Mouse (Mus musculus) erythroid progenitor cell, adult 5-6 weeks (primary cell): ENCODE data around the gene Nhlrc4. TPM values are rescaled to one million over a fixed set of nuclear protein-coding genes. Genes with fewer than 3 reads are reported as not detected.

Experiments
- ATAC-seq: replicated peaks from 2 replicates; pipeline ENCODE4 v1.8.0; 2016; ENCODE audit warnings: moderate number of reproducible peaks, mild to moderate bottlenecking, moderate TSS enrichment, inconsistent platforms; ENCODE audit not compliant: poor library complexity, low FRiP score, severe bottlenecking
- total RNA-seq, 2 experiments: library from RNA; stranded (forward) in 1 of 2; stranded (reverse) in 1 of 2; fragments of 150-400 nt in 1 of 2; fragments of 186-747, 209-891 nt in 1 of 2; gene quantifications; 2 replicates each; pipeline versions ENCODE4 v1.2.3 to v1.2.4; 2015 to 2017; ENCODE audit warnings: low replicate concordance in 2 of 2

Nhlrc4 gene
- total RNA-seq, 2 experiments from 2014 or later = 13.7 to 13.8 TPM

- ATAC-seq = no peak
Observed at GRCm38 (mm10) chr17:25959630-25960467, 15.1 kb upstream of the Nhlrc4 start.

DNA sequence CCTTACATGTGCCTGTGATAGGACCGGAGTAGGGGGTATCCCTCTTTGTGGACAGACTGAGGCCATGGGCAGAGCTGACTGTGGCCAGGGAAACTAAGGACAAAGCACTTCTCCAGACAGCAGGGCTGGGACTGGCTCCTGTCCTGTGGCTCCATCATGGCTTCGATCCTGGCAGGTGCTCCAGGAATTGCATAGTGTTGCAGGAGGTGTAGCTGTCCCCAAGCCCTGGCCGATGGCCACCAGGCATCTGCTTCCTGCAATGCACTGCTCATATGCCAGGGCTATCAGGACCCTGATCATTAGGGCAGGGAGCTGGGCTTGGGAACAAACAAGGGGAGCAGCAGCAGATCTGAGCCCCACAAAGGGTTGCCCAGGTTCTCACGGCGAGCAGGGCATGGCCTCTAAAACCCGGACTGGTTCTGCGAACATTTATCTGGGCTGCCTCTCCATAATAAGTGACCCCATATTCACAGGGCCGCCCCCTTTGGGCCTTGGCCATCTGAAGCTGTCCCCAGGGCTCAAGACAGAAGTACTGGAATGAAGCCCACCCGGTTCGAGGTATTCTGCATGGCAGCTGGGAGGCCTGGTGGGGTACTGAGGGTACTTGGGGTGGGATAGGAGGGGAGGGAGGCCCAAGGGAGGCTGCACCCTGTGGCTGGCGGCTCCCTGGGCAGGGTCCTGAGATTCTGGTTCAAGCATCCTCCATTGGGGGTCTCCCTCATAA is 14.2 kb upstream of the Nhlrc4 start:
- ATAC-seq = no peak

DNA sequence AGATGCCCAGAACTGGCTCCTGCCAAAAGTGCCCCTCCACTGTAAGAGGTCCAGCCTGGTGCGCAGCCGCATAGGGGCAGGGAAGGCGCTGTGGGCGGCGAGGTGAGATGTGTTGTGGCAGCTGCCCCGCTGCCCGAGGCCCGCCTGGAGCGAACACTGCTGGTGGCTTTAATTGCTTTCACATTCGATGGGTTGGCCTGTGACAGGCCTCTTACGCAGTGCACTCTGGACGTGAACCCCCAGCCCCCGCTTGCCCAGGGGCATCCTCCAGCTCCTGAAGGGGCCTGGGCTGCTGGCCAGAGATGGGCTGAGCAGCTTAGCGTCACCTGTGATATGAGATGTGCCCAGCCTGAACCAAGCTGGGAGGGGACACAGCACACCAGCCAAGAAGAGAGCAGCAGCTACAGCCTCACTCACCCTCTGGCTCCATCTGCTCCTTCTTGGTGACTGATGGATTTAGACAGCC is 12.9 kb upstream of the Nhlrc4 start:
- no peak for ATAC-seq

DNA sequence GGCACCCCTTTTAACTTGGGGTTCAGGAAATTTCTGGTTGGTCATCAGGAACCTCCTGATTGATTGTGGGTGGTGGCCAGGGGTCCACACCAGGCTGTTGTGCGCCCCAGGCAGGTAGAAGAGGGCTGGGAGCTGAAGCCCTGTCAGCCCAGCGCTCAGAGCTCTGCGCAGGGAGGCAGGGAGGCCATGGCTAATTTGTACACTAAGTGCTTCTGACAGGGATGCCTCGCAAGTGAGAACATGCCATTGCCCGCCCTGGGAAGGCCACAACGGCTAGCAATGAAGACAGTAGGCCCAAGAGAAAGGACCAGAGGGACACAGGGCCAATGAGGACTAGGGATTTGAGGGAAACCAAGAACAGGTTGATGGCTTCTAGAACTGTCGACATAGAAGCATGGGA is 11.9 kb upstream of the Nhlrc4 start:
- no peak for ATAC-seq

- no peak for ATAC-seq
Observed at GRCm38 (mm10) chr17:25956201-25956600, 11.4 kb upstream of the Nhlrc4 start.

- ATAC-seq = no peak
Observed at GRCm38 (mm10) chr17:25955736-25956135, 11.0 kb upstream of the Nhlrc4 start.

- no peak for ATAC-seq
Observed at GRCm38 (mm10) chr17:25954671-25955070, 9.9 kb upstream of the Nhlrc4 start.

GRCm38 (mm10) chr17:25953161-25953560 is 8.4 kb upstream of the Nhlrc4 start:
- no peak for ATAC-seq

- no peak for ATAC-seq
Observed at GRCm38 (mm10) chr17:25951803-25952623, 7.3 kb upstream of the Nhlrc4 start, which contains the start of gene A930017K11Rik. Gene A930017K11Rik (minus strand): TSS chr17:25952565.

DNA sequence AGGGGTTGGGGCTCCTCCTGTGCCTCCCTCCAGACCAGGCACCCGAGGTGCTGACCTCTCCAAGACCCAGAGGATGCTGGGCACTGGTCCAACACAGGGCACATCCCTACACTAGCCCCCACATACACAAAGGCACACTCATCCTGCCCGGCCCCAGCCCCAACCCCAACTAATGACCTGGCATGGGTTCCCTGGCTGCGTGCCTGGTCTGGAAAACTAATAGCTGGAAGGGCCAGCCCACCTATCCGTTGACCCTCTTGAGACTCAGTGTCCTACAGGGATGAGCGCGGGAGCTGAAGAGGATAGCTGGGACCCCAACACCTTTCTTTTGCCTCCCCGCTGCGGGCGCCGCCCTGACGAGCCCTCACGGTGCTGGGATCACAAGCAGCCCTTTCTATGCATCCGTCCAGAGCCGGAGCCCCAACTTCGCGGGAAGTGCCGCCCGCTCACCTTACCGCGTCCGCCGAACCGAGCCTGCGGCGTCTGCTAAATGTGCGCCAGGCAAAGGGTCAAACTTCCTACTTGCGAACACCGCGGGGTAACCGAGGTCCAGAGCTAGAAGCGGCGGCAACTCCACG is 6.6 kb upstream of the Nhlrc4 start:
- ATAC-seq = no peak

DNA sequence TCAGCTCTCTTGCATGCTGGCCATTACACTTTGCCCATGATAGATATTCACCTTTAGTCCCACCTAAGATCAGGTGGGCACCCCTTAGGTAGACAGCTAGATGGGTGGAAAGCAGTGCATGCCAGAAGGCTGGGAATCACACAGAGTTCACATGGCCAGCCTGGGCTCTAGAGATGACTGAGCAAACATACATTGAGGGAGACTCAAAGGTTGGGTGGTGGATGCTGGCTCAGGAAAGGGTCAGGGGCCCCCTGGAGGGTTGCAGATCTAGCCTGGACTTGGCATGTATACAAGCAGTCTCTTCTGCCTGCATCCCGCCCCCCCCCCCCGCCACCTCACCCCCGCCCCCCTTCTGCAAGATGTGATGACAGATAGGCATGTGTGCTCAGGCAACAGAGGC is 5.9 kb upstream of the Nhlrc4 start:
- ATAC-seq = no peak

- ATAC-seq = no peak
Observed at GRCm38 (mm10) chr17:25949981-25950380, 5.2 kb upstream of the Nhlrc4 start.

DNA sequence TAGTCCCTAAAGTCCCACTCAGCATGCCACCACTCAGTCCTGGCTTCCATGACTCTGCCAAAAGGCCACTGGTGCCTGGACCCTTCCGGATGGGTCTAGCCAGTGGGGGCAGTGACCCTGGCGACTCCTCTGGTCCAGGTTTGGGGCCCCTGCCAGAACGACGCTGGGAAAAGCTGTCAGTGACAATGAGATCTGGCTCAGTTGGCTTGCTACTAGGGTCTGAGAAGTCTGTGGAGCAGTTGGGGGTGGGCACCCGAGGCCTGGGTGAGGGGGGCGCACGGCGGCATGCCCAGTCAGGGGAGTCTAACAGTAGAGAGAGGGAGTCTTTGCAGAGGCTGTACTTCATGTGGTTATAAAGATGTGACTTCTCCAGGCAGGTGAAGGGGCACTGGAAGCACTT is 3.3 kb upstream of the Nhlrc4 start:
- ATAC-seq = no peak

- ATAC-seq = no peak
Observed at GRCm38 (mm10) chr17:25947576-25947975, 2.8 kb upstream of the Nhlrc4 start.

DNA sequence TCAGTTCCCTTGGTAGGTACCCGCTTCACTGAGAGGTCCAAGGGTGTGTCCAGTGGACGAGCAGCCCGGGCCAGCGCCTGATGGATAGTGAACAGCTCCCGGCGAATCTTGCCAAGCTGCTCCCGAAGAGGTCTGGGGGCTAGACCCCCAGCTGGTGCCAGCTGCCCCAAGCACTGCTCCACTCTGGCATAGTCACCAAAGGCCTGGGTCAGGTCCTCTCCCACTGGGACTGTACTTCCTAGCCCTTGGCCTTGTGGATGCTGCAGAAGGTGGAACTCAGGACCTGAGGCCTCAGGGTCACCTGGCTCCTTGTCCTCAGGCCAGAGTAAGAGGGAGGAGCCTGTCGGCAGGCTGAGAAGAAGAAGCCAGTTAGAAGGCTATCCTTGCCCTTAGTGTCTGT is 2.1 kb upstream of the Nhlrc4 start:
- ATAC-seq = no peak

- no peak for ATAC-seq
Observed at GRCm38 (mm10) chr17:25946349-25946748, 1.6 kb upstream of the Nhlrc4 start.

DNA sequence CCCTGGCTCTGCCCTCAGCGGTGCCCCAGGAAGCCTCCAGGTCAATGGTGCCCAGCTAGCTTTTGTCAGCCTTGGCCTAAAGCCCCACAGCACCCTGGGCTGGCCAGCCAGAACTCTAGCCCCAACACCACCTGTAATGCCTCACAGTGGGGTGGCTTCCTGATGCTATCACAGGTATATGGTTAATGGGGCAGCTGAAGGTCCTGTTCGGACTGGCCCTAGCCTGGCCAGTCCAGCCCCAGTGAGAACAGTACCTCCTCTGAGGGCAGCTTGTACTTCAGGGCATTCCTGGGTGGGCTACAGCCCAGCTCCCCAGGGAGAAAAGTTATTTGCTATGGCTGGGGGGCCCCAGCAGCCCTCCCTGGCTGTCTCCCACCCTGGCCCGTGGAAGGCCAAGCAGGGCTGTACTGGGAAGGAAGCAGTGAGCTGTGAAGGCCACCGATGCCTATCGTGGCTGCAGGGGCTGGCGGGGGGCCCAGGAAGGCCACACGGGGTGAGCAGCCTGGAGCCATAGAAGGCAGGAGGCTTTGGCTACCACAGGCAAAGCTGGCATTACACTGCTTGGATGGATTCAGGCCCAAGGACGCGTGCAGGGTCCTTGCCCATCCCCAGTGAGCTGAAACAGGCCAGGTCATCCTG is 875 bp upstream of the Nhlrc4 start:
- no peak for ATAC-seq

DNA sequence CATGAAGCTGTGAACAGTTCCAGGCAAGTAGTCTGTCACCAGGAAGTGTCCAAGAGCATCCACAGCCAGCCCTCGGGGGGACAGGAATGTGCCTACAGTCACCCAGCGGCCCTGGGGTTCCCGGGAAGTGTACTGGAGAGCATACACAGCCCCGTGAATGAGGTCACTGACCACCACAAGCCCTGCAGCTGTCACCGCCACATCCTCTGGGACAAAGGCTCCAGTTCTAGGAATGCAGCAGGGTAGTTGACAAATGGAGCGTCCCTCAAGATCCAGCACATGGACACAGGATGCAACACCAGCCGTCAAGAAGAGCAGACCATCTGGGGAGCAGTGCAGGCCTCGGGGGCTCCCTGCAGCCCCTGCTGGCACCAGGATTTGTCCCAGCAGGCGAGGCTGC is 992 bp downstream of the Nhlrc4 start:
- ATAC-seq = no peak

DNA sequence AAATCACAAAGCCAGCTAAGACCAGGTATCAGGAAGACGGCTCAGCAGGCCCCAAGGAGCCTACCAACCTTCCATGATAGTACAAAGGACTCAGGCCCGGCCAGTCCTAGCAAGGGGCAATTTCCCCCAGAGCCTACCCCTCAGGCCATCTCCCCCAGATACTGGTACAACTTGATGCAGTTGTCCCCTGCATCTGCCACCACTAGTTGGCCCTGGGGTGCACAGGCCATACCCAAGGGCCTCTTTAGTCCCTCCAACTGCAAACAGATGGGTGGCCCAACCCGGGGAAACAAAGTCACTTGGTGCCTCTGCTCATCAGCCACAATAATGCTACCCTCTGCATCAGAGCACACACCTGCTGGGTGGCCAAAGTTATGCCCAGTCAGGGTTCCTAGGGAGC is 1.5 kb downstream of the Nhlrc4 start:
- peak; percentile 39 for ATAC-seq
